In genomic region chr1:47277839-47278238, GRCm38 (mm10) we compare ENCODE assay signal across 8 mouse cellular contexts.
DNase-seq lines count a peak whose midpoint lies in the region; ATAC-seq lines count a peak whose summit lies in the region.

No protein-coding gene starts in this region.

- no peaks in the 10 kb centered on the region for H3K27me3 ChIP-seq in forebrain, embryonic 12.5 days
- no peaks in the 10 kb centered on the region for H3K27me3 ChIP-seq in neural tube, embryonic 12.5 days (replicated peaks)

- WGBS in forebrain, embryonic 12.5 days: 13% methylated on average over 2 of the region's 2 CpGs
- WGBS in neural tube, embryonic 12.5 days: 32% methylated on average over 2 of the region's 2 CpGs

- no peak overlapping the region for H3K4me2 ChIP-seq in forebrain, embryonic 12.5 days
- no peak overlapping the region for H3K4me2 ChIP-seq in neural tube, embryonic 12.5 days (replicated peaks)

- peak; percentile 78 for ATAC-seq in forebrain, embryonic 12.5 days (ENCODE audit: low FRiP score)
- ATAC-seq in neural tube, embryonic 12.5 days (ENCODE audit: low FRiP score, low read depth): peak; percentile 70; the same call in 1 of the 2 replicates

- H3K36me3 ChIP-seq in forebrain, embryonic 12.5 days (replicated peaks): no peaks in the 10 kb centered on the region
- H3K36me3 ChIP-seq in neural tube, embryonic 12.5 days: no peaks in the 10 kb centered on the region

- H3K9me3 ChIP-seq in forebrain, embryonic 12.5 days: no peaks in the 10 kb centered on the region
- no peaks in the 10 kb centered on the region for H3K9me3 ChIP-seq in neural tube, embryonic 12.5 days

- no peak overlapping the region for H3K27ac ChIP-seq in forebrain, embryonic 12.5 days
- H3K27ac ChIP-seq in neural tube, embryonic 12.5 days: no peak overlapping the region

- no peak overlapping the region for H3K4me3 ChIP-seq in forebrain, embryonic 12.5 days (replicated peaks)
- H3K4me3 ChIP-seq in neural tube, embryonic 12.5 days: no peak overlapping the region

- no peak overlapping the region for H3K9ac ChIP-seq in forebrain, embryonic 12.5 days
- H3K9ac ChIP-seq in neural tube, embryonic 12.5 days: no peak overlapping the region

- peaks cover 6% of the 10 kb centered on the region for H3K4me1 ChIP-seq in forebrain, embryonic 12.5 days
- no peaks in the 10 kb centered on the region for H3K4me1 ChIP-seq in neural tube, embryonic 12.5 days

- DNase-seq in kidney, adult 9 months: peak; percentile 16
- no peak for DNase-seq in kidney, postnatal 25 days
- peak; percentile 71 for DNase-seq in brain, embryonic 18.5 days (ENCODE audit: low read depth, low spot score)
- peak; percentile 11 to 17 for DNase-seq in layer of hippocampus, adult 8-10 months (ENCODE audit: low spot score in 2 of 2)
- no peak for DNase-seq in spleen, adult 12 weeks (ENCODE audit: low spot score)
- no peak for DNase-seq in heart, adult 8-10 months (ENCODE audit: low spot score)

Comparison
In these comparisons a context has a peak if more than half of its experiments do, and no peak if none do; other contexts are left out.
1. DNase-seq: peak in kidney, adult 9 months (single experiment), brain, embryonic 18.5 days (single experiment) and layer of hippocampus, adult 8-10 months (2 of 2); none in kidney, postnatal 25 days (0 of 2), spleen, adult 12 weeks (single experiment) and heart, adult 8-10 months (single experiment).